Mouse (Mus musculus): ENCODE measurements around the gene Sdha. TPM values are rescaled to one million over a fixed set of nuclear protein-coding genes. Genes with fewer than 3 reads are reported as not detected.

Sdha gene
- polyA plus RNA-seq, 1 experiment from 2014 or later, result 156 TPM

DNA sequence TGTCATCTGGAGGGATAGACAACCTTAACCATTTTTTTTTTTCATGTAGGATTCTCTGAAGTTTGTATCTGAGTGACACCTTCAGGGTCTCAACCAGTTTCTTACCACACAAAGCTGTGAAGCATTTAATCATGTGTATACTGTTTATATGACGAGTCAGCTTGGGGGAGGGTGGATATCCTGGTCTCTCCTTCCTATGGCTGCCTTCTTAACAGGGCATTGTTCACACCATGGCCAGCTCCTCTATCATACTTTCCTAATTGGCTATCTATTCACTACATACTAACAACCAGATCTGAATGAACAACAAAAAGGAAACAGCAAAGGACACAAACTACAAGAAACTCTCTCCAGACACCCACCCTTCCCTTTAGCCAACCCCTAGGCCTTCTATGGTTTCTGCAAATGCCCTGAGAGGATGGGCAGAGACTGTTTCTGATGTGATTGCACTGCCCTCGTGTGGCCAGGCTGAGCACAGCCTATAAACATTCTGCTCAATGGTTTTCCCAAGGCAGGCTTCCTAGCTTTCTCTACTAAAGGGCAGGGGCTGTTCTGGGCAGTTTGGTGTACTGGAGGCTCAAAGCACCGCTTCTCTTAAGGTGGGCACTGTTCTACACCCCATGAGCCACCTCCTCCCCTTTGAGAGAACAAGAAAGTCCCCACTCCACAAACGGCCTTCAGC is 49.0 kb downstream of the Sdha start:
- DNase-seq (ENCODE audit: low spot score), result peak; percentile 75
- Histone ChIP-seq H3K4me2 (replicated peaks; ENCODE audit: low read depth) (no peak overlapping the region), H3K4me1 (replicated peaks; ENCODE audit: control insufficient read depth, insufficient read depth) (no peaks in the 10 kb centered on the region), H3K36me3 (ENCODE audit: control insufficient read depth, insufficient read depth, low read length) (peaks cover 14% of the 10 kb centered on the region; the same call in 1 of the 2 replicates), H3K9me3 (ENCODE audit: control insufficient read depth, low read length) (no peaks in the 10 kb centered on the region), H3K9ac (ENCODE audit: low read length) (no peak overlapping the region), H3K4me3 (ENCODE audit: low read depth, low read length) (no peak overlapping the region), H3K27me3 (ENCODE audit: control insufficient read depth, insufficient read depth, low read length) (no peaks in the 10 kb centered on the region), H3K27ac (replicated peaks) (peak overlapping the region; percentile 45; the same call in 1 of the 2 replicates)
- TF ChIP-seq EP300 (optimal IDR thresholded peaks at IDR 0.05) (no peak), CTCF (IDR thresholded peaks at IDR 0.05; ENCODE audit: low read depth) (peak; percentile 95)
- 30% methylated on average over 4 of the region's 4 CpGs for WGBS
- peak; percentile 79 for ATAC-seq (ENCODE audit: low FRiP score, low TSS enrichment)

DNA sequence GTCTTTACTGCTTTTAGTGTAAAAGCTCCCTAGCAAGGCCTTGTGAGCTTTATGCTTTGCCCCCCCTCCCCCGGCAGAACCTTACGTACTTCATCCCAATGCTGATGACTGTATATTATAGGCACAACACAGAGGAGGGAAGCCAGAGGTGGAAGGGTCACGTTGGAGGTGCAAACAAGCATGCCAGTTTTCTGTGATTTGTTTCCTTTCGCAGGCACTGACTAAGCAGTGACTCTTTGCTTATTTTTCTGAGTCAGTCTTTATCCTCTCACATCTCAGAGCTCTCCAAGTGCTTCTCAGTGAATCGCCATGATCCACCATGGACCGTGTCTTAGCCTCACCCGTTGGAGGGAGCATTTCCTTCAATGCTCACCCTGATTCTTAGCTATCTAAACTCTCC is 53.7 kb downstream of the Sdha start:
- Histone ChIP-seq H3K27me3 (ENCODE audit: control insufficient read depth, insufficient read depth, low read length) (no peaks in the 10 kb centered on the region), H3K4me3 (ENCODE audit: low read depth, low read length) (no peak overlapping the region), H3K27ac (replicated peaks) (no peak overlapping the region), H3K9ac (ENCODE audit: low read length) (no peak overlapping the region), H3K4me2 (replicated peaks; ENCODE audit: low read depth) (no peak overlapping the region), H3K9me3 (ENCODE audit: control insufficient read depth, low read length) (no peaks in the 10 kb centered on the region), H3K36me3 (ENCODE audit: control insufficient read depth, insufficient read depth, low read length) (no peaks in the 10 kb centered on the region), H3K4me1 (replicated peaks; ENCODE audit: control insufficient read depth, insufficient read depth) (0 out of 2 replicates have a peak, but pooled peaks cover 3% of the 10 kb centered on the region)
- DNase-seq (ENCODE audit: low spot score) (no peak), ATAC-seq (ENCODE audit: low FRiP score, low TSS enrichment) (no peak)
- WGBS, result 61% methylated on average over 7 of the region's 7 CpGs
- TF ChIP-seq CTCF (IDR thresholded peaks at IDR 0.05; ENCODE audit: low read depth), result no peak
- TF ChIP-seq EP300 (optimal IDR thresholded peaks at IDR 0.05), result no peak

DNA sequence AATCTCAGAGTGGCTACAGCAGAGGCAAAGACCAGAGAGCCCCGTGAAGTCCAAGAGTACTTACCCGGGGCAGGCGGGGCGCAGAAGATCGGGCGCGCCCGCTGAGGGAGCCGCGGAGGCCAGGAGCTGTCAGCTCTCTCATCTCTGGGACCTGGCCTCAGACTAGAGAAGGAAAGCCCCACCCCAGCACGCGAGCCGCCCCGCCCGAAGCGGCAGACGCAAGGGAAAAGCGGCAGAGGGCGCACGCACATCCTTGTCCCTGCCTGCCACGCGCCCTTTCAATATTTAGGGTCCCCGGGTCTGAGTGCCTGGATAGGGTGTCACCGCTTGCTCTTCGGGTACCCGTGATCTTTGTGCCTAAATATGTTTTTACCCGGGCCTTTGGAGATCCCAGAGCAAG is 57.9 kb downstream of the Sdha start, which contains the start of gene Ahrr:
TSS of gene Ahrr (minus strand) at position 165 of the 400 bp plus-strand sequence.
- H3K27ac ChIP-seq (replicated peaks), result no peak within 1 kb of the TSS
- peak within 1 kb of the TSS; percentile 20; the same call in 1 of the 2 replicates for H3K4me3 ChIP-seq (ENCODE audit: low read depth, low read length)
- TF ChIP-seq CTCF (IDR thresholded peaks at IDR 0.05; ENCODE audit: low read depth) (peak; percentile 67), EP300 (optimal IDR thresholded peaks at IDR 0.05) (no peak)
- peak within 1 kb of the TSS; percentile 35; the same call in 1 of the 2 replicates for H3K9ac ChIP-seq (ENCODE audit: low read length)
- H3K36me3 ChIP-seq (ENCODE audit: control insufficient read depth, insufficient read depth, low read length), result no peaks in the 10 kb centered on the region
- DNase-seq (ENCODE audit: low spot score) (peak; percentile 67), ATAC-seq (ENCODE audit: low FRiP score, low TSS enrichment) (peak; percentile 47; the same call in 1 of the 2 replicates)
- no peaks in the 10 kb centered on the region for H3K27me3 ChIP-seq (ENCODE audit: control insufficient read depth, insufficient read depth, low read length)
- 0% methylated on average over 27 of the region's 27 CpGs for WGBS
- H3K4me2 ChIP-seq (replicated peaks; ENCODE audit: low read depth), result peak within 1 kb of the TSS; percentile 39
- 0 out of 2 replicates have a peak, but pooled peaks cover 3% of the 10 kb centered on the region for H3K4me1 ChIP-seq (replicated peaks; ENCODE audit: control insufficient read depth, insufficient read depth)
- no peaks in the 10 kb centered on the region for H3K9me3 ChIP-seq (ENCODE audit: control insufficient read depth, low read length)

DNA sequence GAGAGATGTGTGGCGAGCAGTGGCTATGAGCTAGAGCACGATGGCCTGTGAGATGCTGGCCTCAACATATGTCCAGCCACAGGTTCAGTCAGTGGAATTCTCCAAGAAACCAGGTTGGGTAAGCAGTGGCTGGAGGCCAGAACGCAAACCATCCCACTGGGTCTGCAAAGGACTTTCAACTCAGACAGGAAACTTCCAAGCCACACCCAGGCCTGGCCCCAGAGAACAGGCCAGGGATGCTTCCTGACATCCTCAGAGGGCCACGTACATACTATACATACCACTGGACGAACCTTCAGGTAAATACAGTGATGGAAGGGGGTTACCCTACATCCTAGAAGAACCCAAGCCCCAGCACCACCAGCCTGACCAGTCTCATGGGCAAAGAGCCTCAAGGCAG is 60.4 kb downstream of the Sdha start:
- Histone ChIP-seq H3K36me3 (ENCODE audit: control insufficient read depth, insufficient read depth, low read length) (no peaks in the 10 kb centered on the region), H3K9me3 (ENCODE audit: control insufficient read depth, low read length) (no peaks in the 10 kb centered on the region), H3K9ac (ENCODE audit: low read length) (no peak overlapping the region), H3K4me1 (replicated peaks; ENCODE audit: control insufficient read depth, insufficient read depth) (0 out of 2 replicates have a peak, but pooled peaks cover 3% of the 10 kb centered on the region), H3K4me3 (ENCODE audit: low read depth, low read length) (no peak overlapping the region), H3K27me3 (ENCODE audit: control insufficient read depth, insufficient read depth, low read length) (no peaks in the 10 kb centered on the region), H3K27ac (replicated peaks) (no peak overlapping the region), H3K4me2 (replicated peaks; ENCODE audit: low read depth) (no peak overlapping the region)
- WGBS, result 83% methylated on average over 5 of the region's 5 CpGs
- ATAC-seq (ENCODE audit: low FRiP score, low TSS enrichment), result no peak
- TF ChIP-seq CTCF (IDR thresholded peaks at IDR 0.05; ENCODE audit: low read depth), result no peak
- TF ChIP-seq EP300 (optimal IDR thresholded peaks at IDR 0.05), result no peak
- DNase-seq (ENCODE audit: low spot score), result no peak

DNA sequence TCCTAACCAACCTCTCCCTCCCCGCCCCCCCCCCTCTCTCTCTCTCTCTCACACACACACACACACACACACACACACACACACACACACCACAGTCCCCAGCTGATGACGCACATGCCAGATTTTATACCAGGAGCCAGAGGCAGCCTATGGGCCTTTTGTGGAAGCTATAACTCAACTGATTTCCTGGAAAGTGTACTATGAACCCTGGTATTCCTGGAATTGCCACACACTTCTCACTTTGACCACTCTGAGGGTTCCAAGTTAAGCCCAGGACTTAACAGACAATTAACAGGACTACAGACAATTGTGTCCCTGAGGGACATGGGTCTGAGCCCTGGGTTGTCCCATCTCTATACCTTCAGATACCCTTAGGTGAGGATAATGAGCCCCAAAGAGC is 67.8 kb downstream of the Sdha start:
- Histone ChIP-seq H3K4me2 (replicated peaks; ENCODE audit: low read depth) (no peak overlapping the region), H3K27me3 (ENCODE audit: control insufficient read depth, insufficient read depth, low read length) (no peaks in the 10 kb centered on the region), H3K36me3 (ENCODE audit: control insufficient read depth, insufficient read depth, low read length) (no peaks in the 10 kb centered on the region), H3K9ac (ENCODE audit: low read length) (no peak overlapping the region), H3K4me1 (replicated peaks; ENCODE audit: control insufficient read depth, insufficient read depth) (no peaks in the 10 kb centered on the region), H3K27ac (replicated peaks) (no peak overlapping the region), H3K9me3 (ENCODE audit: control insufficient read depth, low read length) (no peaks in the 10 kb centered on the region), H3K4me3 (ENCODE audit: low read depth, low read length) (no peak overlapping the region)
- DNase-seq (ENCODE audit: low spot score) (no peak), ATAC-seq (ENCODE audit: low FRiP score, low TSS enrichment) (no peak; the same call in 1 of the 2 replicates)
- WGBS, result 39% methylated on average over 2 of the region's 2 CpGs
- TF ChIP-seq CTCF (IDR thresholded peaks at IDR 0.05; ENCODE audit: low read depth), result no peak
- TF ChIP-seq EP300 (optimal IDR thresholded peaks at IDR 0.05), result no peak

DNA sequence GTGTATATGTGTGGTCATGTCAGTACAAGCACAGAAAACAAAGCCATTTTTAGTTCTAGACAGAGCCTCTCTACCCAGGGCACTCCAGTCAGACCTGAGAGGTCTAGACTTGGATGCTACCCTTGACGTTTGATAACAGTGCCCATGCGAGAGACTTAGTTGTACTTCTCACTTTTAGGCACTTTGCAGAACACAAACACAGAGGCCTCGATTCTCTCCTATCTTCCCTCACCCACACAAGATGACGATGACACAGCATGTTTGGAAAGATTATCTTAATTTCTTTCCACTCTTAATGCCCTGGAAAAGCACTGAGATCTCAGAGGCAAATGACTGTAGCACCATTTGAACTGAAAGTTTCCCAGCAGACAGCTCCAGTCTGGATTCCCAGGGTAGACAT is 74.4 kb downstream of the Sdha start:
- DNase-seq (ENCODE audit: low spot score) (no peak), ATAC-seq (ENCODE audit: low FRiP score, low TSS enrichment) (no peak)
- TF ChIP-seq CTCF (IDR thresholded peaks at IDR 0.05; ENCODE audit: low read depth), result no peak
- TF ChIP-seq EP300 (optimal IDR thresholded peaks at IDR 0.05), result no peak
- H3K36me3 ChIP-seq (ENCODE audit: control insufficient read depth, insufficient read depth, low read length), result no peaks in the 10 kb centered on the region
- H3K27me3 ChIP-seq (ENCODE audit: control insufficient read depth, insufficient read depth, low read length), result no peaks in the 10 kb centered on the region
- WGBS, result 65% methylated on average over 4 of the region's 4 CpGs
- no peaks in the 10 kb centered on the region for H3K9me3 ChIP-seq (ENCODE audit: control insufficient read depth, low read length)
- H3K4me1 ChIP-seq (replicated peaks; ENCODE audit: control insufficient read depth, insufficient read depth), result no peaks in the 10 kb centered on the region
- no peak overlapping the region for H3K9ac ChIP-seq (ENCODE audit: low read length)
- H3K4me2 ChIP-seq (replicated peaks; ENCODE audit: low read depth), result no peak overlapping the region
- H3K27ac ChIP-seq (replicated peaks), result no peak overlapping the region
- no peak overlapping the region for H3K4me3 ChIP-seq (ENCODE audit: low read depth, low read length)

Other genes with a start within 250 kb of the Sdha start
- gene Slc9a3, start 228.8 kb downstream of the Sdha start, polyA plus RNA-seq (2015; fragmentation: Nextera tagmentation; extraction: Ambion mirVana), result 1.3 TPM in 2 replicates
- gene Exoc3, start 141.5 kb downstream of the Sdha start, polyA plus RNA-seq (2015; fragmentation: Nextera tagmentation; extraction: Ambion mirVana), result 43.2 and 44.5 TPM in 2 replicates
- 0.47 and 0.53 TPM in 2 replicates for gene Ahrr, start 57.9 kb downstream of the Sdha start, polyA plus RNA-seq (2015; fragmentation: Nextera tagmentation; extraction: Ambion mirVana)
- gene Pdcd6, start 32.7 kb downstream of the Sdha start, polyA plus RNA-seq (2015; fragmentation: Nextera tagmentation; extraction: Ambion mirVana), result 138 and 142 TPM in 2 replicates
- 31.4 and 33.1 TPM in 2 replicates for gene Ccdc127, start within 50 bp of the Sdha start, polyA plus RNA-seq (2015; fragmentation: Nextera tagmentation; extraction: Ambion mirVana)
- not detected in 2 replicates for gene Lrrc14b, start 13.7 kb upstream of the Sdha start, polyA plus RNA-seq (2015; fragmentation: Nextera tagmentation; extraction: Ambion mirVana)
- gene Zfp72, start 40.6 kb upstream of the Sdha start, polyA plus RNA-seq (2015; fragmentation: Nextera tagmentation; extraction: Ambion mirVana), result 1.7 and 2.3 TPM in 2 replicates
- gene Ftl1-ps1, start 49.4 kb upstream of the Sdha start, polyA plus RNA-seq (2015; fragmentation: Nextera tagmentation; extraction: Ambion mirVana), result 92.7 and 99.0 TPM in 2 replicates
- 10.6 and 10.7 TPM in 2 replicates for gene Zfp825, start 143.7 kb upstream of the Sdha start, polyA plus RNA-seq (2015; fragmentation: Nextera tagmentation; extraction: Ambion mirVana)

Data from stomach, postnatal 0 days (tissue).